Mouse (Mus musculus) heart, postnatal 0 days (tissue): ENCODE results near the gene Ropn1l. TPM values are rescaled to one million over a fixed set of nuclear protein-coding genes. Genes with fewer than 3 reads are reported as not detected.

Experiments
- ATAC-seq: fragments of 200-750 bp; cut with Nextera tagmentation; 2 replicates; pipeline ENCODE4 v1.8.0; 2017; ENCODE audit warnings: low read depth, moderate number of reproducible peaks, moderate library complexity; ENCODE audit not compliant: insufficient read depth
- DNase-seq: peaks from one replicate; pipeline ENCODE4 v3.0.0-alpha.2; 2016; ENCODE audit warnings: low spot score
- H3K27ac ChIP-seq: fragments of 300-500 bp; sonication (generic); 2 replicates; pipeline ENCODE4 v1.5.1; 2014; ENCODE audit warnings: low read depth, mild to moderate bottlenecking
- H3K27me3 ChIP-seq: fragments of 300-500 bp; sonication (generic); 2 replicates; pipeline ENCODE4 v1.6.1; 2014; ENCODE audit warnings: low read length, mixed read lengths; ENCODE audit not compliant: control insufficient read depth, insufficient read depth
- H3K36me3 ChIP-seq: fragments of 300-500 bp; sonication (generic); replicated peaks from 2 replicates; pipeline ENCODE4 v1.6.1; 2014; ENCODE audit warnings: low read length, mixed read lengths; ENCODE audit not compliant: control insufficient read depth, insufficient read depth
- H3K4me1 ChIP-seq: fragments of 300-500 bp; sonication (generic); 2 replicates; pipeline ENCODE4 v1.6.1; 2014; ENCODE audit warnings: antibody characterized with exemption; ENCODE audit not compliant: control insufficient read depth, insufficient read depth
- H3K4me2 ChIP-seq: fragments of 300-500 bp; sonication (generic); 2 replicates; pipeline ENCODE4 v1.6.1; 2014; ENCODE audit warnings: low read depth, mild to moderate bottlenecking, low read length, moderate library complexity
- H3K4me3 ChIP-seq: fragments of 300-500 bp; sonication (generic); 2 replicates; pipeline ENCODE4 v1.5.1; 2014; ENCODE audit warnings: low read depth, low read length
- H3K9ac ChIP-seq: fragments of 300-500 bp; sonication (generic); replicated peaks from 2 replicates; pipeline ENCODE4 v1.6.1; 2014; ENCODE audit warnings: low read depth, low read length, mixed read lengths
- H3K9me3 ChIP-seq: fragments of 300-500 bp; sonication (generic); replicated peaks from 2 replicates; pipeline ENCODE4 v1.6.1; 2016; ENCODE audit warnings: low read length; ENCODE audit not compliant: control insufficient read depth
- CTCF ChIP-seq: IDR thresholded peaks from 2 replicates; pipeline ENCODE4 v1.5.1; 2016; ENCODE audit warnings: antibody characterized with exemption, control low read depth, low read depth
- EP300 ChIP-seq: IDR thresholded peaks from 2 replicates; pipeline ENCODE4 v1.6.1; 2016; ENCODE audit warnings: antibody characterized with exemption, low read depth
- whole genome bisulfite sequencing: fragments of 180-500 bp; shearing (Covaris S2); extraction: QIAGEN DNeasy Blood & Tissue Kit; methylation state at CpG from one replicate; pipeline ENCODE4 v1.1.7; 2014; 5-methylcytosine and 5-hydroxymethylcytosine counted together
- polyA plus RNA-seq: library from polyadenylated mRNA; unstranded; fragments of >200 nt; fragmentation: Nextera tagmentation; extraction: Ambion mirVana; gene quantifications from 2 replicates; pipeline ENCODE4 v1.2.1, GENCODE M21; 2015
- total RNA-seq: library from RNA; depleted of rRNA; stranded (reverse); fragments of >200 nt; gene quantifications from 2 replicates; pipeline ENCODE4 v1.2.3, GENCODE M21; 2014; ENCODE audit warnings: low replicate concordance

Gene Ropn1l
- total and polyA plus RNA-seq, 2 experiments from 2014 or later: 2.4 to 3.5 TPM

DNA sequence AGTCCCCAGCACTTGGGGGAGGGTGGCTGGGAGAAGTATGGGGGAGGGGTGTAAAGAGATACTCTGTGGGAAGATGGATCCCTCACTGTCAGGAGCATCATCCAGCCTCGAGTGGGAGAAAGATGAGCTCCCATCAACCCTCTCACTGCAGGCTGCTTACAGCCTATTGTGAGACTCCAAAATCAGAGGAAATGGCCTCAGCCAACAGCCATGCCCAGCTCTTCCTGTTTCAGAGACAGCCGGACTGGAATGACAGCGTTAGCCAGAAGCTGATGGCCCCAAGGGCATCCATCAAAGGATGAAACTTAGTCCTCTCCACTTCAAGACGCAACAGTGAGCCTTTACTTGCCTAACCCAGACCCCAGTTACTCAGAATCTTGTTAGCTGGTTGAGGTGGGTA lies 38.4 kb downstream of the Ropn1l start:
- WGBS: 54% methylated on average over 4 of the region's 4 CpGs
- Histone ChIP-seq H3K27ac (no peak overlapping the region), H3K9ac (no peak overlapping the region), H3K36me3 (no peaks in the 10 kb centered on the region), H3K4me2 (no peak overlapping the region), H3K27me3 (no peaks in the 10 kb centered on the region), H3K4me3 (no peak overlapping the region), H3K4me1 (peaks cover 12% of the 10 kb centered on the region; the same call in 1 of the 2 replicates), H3K9me3 (no peaks in the 10 kb centered on the region)
- DNase-seq (no peak), ATAC-seq (no peak)
- no peak for TF ChIP-seq EP300
- TF ChIP-seq CTCF: no peak

DNA sequence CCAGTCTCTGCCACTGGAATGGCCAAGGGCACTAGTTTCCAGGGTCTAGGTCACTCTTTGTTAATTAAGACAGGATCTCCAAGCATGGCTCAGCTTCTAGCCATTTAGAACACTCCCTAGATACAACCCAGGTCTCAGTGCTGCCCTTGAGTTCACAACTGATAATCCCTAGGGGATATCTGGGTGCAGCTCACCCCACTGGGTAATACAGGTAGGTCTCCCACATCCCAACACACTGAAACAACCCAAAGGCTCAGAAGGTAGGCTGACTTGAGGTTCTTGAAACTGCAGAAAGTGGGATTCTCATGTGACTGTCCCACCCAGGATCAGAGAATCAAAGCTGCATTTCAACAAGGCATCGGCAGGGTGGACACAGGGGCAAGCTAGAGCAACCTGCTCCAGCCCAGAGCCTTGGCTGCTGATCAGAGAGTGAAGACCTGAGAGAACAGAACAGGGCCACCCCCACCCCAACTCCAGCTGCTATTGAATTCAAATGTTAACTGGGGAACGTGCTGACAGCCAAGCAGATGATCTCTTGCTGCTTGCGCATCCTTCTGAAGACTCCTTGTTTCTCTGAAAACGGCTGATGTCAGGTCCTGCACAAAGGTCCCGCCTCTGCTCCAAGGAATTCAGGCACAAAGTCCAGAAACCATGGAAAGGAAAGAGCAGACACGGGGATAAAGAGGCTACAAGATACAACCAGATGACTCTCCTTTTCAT lies 39.2 kb downstream of the Ropn1l start:
- Histone ChIP-seq H3K36me3 (no peaks in the 10 kb centered on the region), H3K27me3 (no peaks in the 10 kb centered on the region), H3K9me3 (no peaks in the 10 kb centered on the region), H3K27ac (no peak overlapping the region), H3K9ac (no peak overlapping the region), H3K4me2 (no peak overlapping the region), H3K4me3 (no peak overlapping the region), H3K4me1 (peaks cover 12% of the 10 kb centered on the region; the same call in 1 of the 2 replicates)
- no peak for DNase-seq
- TF ChIP-seq EP300 (no peak), CTCF (no peak)
- ATAC-seq: no peak
- 59% methylated on average over 6 of the region's 6 CpGs for WGBS

DNA sequence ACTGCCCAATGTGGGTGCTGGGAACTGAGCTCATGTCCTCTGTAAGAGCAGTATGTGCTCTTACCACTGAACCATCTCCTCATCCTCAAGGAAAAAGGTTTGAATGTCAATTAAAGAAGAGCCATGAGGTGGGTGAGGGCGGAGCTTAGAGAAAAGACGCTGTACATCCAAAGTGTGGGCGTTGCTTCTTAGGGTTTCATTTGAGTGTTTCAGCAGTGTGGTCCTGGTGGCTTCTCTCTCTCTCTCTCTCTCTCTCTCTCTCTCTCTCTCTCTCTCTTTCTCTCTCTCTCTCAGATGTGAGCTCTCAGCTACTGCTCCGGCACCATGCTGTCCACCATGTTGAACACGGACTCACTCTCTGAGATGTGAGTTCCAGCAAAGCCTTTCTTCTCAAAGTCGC lies 39.9 kb downstream of the Ropn1l start:
- Histone ChIP-seq H3K4me2 (no peak overlapping the region), H3K27me3 (no peaks in the 10 kb centered on the region), H3K9me3 (no peaks in the 10 kb centered on the region), H3K9ac (no peak overlapping the region), H3K27ac (no peak overlapping the region), H3K4me1 (peaks cover 11% of the 10 kb centered on the region; the same call in 1 of the 2 replicates), H3K4me3 (no peak overlapping the region), H3K36me3 (no peaks in the 10 kb centered on the region)
- ATAC-seq (no peak), DNase-seq (no peak)
- WGBS: 91% methylated on average over 6 of the region's 6 CpGs
- TF ChIP-seq EP300: no peak
- no peak for TF ChIP-seq CTCF

DNA sequence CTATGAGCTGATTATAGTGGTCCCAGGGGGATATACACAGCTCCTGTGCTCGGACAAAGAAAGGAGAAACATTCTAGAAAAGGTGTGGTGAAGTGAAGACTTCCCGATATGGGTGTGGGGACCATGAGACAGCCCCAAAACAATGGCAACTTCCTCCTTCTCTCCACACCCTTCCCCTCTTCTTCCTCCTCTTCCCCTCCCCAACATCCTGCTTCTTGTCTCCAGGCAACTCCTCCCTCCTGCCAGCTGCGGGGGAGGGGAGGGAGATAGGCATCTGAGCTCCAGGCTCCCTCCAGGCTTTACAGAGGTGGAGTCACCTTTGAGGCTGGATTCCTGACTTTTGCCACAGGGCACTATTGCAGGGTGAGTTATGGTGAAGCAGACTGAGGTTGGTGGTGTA lies 40.6 kb downstream of the Ropn1l start:
- no peak overlapping the region for H3K4me3 ChIP-seq
- no peak overlapping the region for H3K27ac ChIP-seq
- DNase-seq: no peak
- WGBS: 35% methylated on average over 3 of the region's 3 CpGs
- no peaks in the 10 kb centered on the region for H3K9me3 ChIP-seq
- H3K9ac ChIP-seq: no peak overlapping the region
- H3K36me3 ChIP-seq: no peaks in the 10 kb centered on the region
- peaks cover 4% of the 10 kb centered on the region; the same call in 1 of the 2 replicates for H3K4me1 ChIP-seq
- ATAC-seq: no peak
- H3K27me3 ChIP-seq: no peaks in the 10 kb centered on the region
- H3K4me2 ChIP-seq: no peak overlapping the region
- TF ChIP-seq EP300 (no peak), CTCF (no peak)

DNA sequence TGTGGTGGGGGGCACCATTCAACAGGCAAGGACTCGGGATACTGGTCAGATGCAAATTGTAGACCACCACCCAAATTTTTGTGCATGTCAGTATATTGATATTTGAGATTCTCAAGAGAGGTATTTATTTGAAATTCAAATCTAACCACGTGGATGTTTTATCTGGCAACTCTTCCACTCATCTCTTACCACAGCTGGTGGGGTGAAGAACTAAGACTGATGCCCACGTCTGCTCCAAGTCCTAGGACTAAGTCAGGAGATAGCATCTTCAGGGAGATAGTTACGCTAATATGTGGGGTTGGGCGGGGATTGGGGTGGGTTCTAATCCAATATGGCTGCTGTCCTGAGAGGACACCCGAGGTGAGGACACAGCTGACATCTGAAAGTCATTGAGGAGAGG lies 41.1 kb downstream of the Ropn1l start:
- ATAC-seq: no peak

DNA sequence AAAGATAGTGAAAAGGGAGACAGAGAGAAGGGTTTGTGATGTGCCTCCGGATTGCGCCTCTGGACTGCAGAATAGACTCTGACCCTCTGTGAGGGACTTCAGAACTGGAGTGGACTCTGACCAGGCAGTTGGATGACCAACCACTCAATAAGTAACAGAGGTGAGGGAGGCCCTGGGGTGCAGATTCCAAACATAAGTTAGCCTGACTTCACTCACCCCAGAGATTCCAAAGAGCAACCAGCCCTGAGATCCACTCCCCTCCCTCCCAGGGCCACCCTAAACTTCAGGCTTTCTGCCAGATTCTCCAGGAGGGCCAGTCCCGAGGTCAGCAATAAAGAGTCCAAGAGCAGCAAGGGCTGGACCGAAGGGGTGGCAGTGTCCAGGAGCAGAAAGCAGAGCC lies 46.0 kb downstream of the Ropn1l start:
- Histone ChIP-seq H3K27ac (no peak overlapping the region), H3K9ac (no peak overlapping the region), H3K4me2 (no peak overlapping the region), H3K4me1 (peaks cover 5% of the 10 kb centered on the region; the same call in 1 of the 2 replicates), H3K36me3 (no peaks in the 10 kb centered on the region), H3K27me3 (no peaks in the 10 kb centered on the region), H3K9me3 (no peaks in the 10 kb centered on the region), H3K4me3 (no peak overlapping the region)
- ATAC-seq: no peak
- TF ChIP-seq CTCF (no peak), EP300 (no peak)
- no peak for DNase-seq
- 63% methylated on average over 4 of the region's 4 CpGs for WGBS

More for the DNA sequence above, 41.1 kb downstream of the Ropn1l start:
- Histone ChIP-seq H3K4me3 (no peak overlapping the region), H3K27ac (no peak overlapping the region), H3K9me3 (no peaks in the 10 kb centered on the region), H3K27me3 (no peaks in the 10 kb centered on the region), H3K36me3 (no peaks in the 10 kb centered on the region), H3K4me2 (no peak overlapping the region), H3K4me1 (peaks cover 4% of the 10 kb centered on the region; the same call in 1 of the 2 replicates), H3K9ac (no peak overlapping the region)
- TF ChIP-seq EP300: no peak
- no peak for TF ChIP-seq CTCF
- no peak for DNase-seq
- WGBS: 83% methylated on average over 6 of the region's 6 CpGs
